Mouse (Mus musculus) neural tube, embryonic 11.5 days (tissue): Measurements from ENCODE around the gene Rap1b. TPM values are rescaled to one million over a fixed set of nuclear protein-coding genes. Genes with fewer than 3 reads are reported as not detected.

Experiments used
- ATAC-seq: fragments of 200-750 bp; cut with Nextera tagmentation; 2 replicates; pipeline ENCODE4 v1.8.0; 2017; ENCODE audit warnings: moderate number of reproducible peaks, mild to moderate bottlenecking, moderate TSS enrichment, moderate library complexity; ENCODE audit not compliant: insufficient read depth, low FRiP score, low TSS enrichment
- DNase-seq: peaks from one replicate; pipeline ENCODE4 v3.0.0-alpha.2; 2015; ENCODE audit warnings: low spot score
- H3K27ac ChIP-seq: fragments of 300-500 bp; sonication (generic); 2 replicates; pipeline ENCODE4 v1.5.1; 2014; ENCODE audit warnings: low read depth, mild to moderate bottlenecking, low read length
- H3K27me3 ChIP-seq: fragments of 300-500 bp; sonication (generic); 2 replicates; pipeline ENCODE4 v1.6.1; 2014; ENCODE audit warnings: mild to moderate bottlenecking, low read length, mixed read lengths; ENCODE audit not compliant: control insufficient read depth, insufficient read depth
- H3K36me3 ChIP-seq: fragments of 300-500 bp; sonication (generic); 2 replicates; pipeline ENCODE4 v1.6.1; 2014; ENCODE audit warnings: mild to moderate bottlenecking, low read length, moderate library complexity, mixed read lengths; ENCODE audit not compliant: control insufficient read depth, insufficient read depth
- H3K4me1 ChIP-seq: fragments of 300-500 bp; sonication (generic); 2 replicates; pipeline ENCODE4 v1.6.1; 2014; ENCODE audit warnings: low read length, mixed read lengths; ENCODE audit not compliant: control insufficient read depth, insufficient read depth
- H3K4me2 ChIP-seq: fragments of 300-500 bp; sonication (generic); 2 replicates; pipeline ENCODE4 v1.6.1; 2014; ENCODE audit warnings: low read depth, mild to moderate bottlenecking, moderate library complexity
- H3K4me3 ChIP-seq: fragments of 300-500 bp; sonication (generic); 2 replicates; pipeline ENCODE4 v1.5.1; 2014; ENCODE audit warnings: low read depth, low read length
- H3K9ac ChIP-seq: fragments of 300-500 bp; sonication (generic); 2 replicates; pipeline ENCODE4 v1.6.1; 2014; ENCODE audit warnings: mild to moderate bottlenecking, low read length
- H3K9me3 ChIP-seq: fragments of 300-500 bp; sonication (generic); 2 replicates; pipeline ENCODE4 v1.6.1; 2016; ENCODE audit warnings: low read length; ENCODE audit not compliant: control insufficient read depth
- WGBS: fragments of 180-500 bp; shearing (Covaris S2); extraction: QIAGEN DNeasy Blood & Tissue Kit; methylation state at CpG from one replicate; pipeline ENCODE4 v1.1.7; 2014; 5-methylcytosine and 5-hydroxymethylcytosine counted together
- polyA plus RNA-seq: library from polyadenylated mRNA; unstranded; fragments of >200 nt; fragmentation: Nextera tagmentation; extraction: Ambion mirVana; gene quantifications from 2 replicates; pipeline ENCODE4 v1.2.1, GENCODE M21; 2014

The Rap1b gene
- polyA plus RNA-seq, 1 experiment from 2014 or later, result 183 TPM

GRCm38 (mm10) chr10:117776281-117777102 lies 69.3 kb downstream of the Rap1b start:
- H3K36me3 ChIP-seq, result peaks cover 27% of the 10 kb centered on the region

DNA sequence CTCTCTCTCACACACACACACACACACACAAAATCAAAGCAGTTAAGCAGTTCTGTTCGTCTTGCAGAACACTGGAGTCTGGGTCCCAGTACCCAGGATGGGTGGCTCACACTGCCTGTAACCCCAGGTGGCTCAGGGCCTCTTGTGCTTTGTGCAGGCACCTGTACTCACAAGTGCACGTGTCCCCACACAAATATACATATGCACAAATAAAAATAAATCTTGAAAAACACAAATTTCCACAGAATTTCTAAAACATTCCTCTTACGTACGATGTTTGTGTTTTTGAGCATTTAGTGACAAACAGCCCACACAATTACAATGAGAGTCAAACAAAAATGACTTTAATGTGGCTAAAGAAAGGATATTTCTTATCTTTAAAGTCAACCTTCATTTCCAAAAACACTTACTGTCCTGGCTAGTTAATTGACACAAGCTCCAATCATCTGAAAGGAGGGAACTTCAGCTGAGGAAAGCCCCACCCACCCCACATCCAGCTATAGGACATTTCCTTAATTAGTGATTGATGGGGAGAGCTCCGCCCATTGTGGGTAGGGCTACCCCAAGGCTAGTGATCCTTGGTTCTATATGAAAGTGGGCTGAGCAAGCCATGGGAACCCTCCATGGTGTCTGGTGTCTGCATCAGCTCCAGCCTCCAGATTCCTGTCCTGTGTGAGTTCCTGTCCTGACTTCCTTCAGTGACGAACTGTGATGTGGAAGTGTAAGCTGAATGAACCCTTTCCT lies 70.3 kb downstream of the Rap1b start:
- Histone ChIP-seq H3K27me3 (no peaks in the 10 kb centered on the region), H3K9ac (no peak overlapping the region), H3K4me2 (no peak overlapping the region), H3K36me3 (peaks cover 24% of the 10 kb centered on the region), H3K9me3 (no peaks in the 10 kb centered on the region), H3K27ac (no peak overlapping the region), H3K4me1 (no peaks in the 10 kb centered on the region), H3K4me3 (no peak overlapping the region)
- DNase-seq (no peak), ATAC-seq (no peak)
- 95% methylated on average over 6 of the region's 6 CpGs for WGBS

More at GRCm38 (mm10) chr10:117776281-117777102, 69.3 kb downstream of the Rap1b start:
- Histone ChIP-seq H3K27me3 (no peaks in the 10 kb centered on the region), H3K9me3 (no peaks in the 10 kb centered on the region), H3K27ac (no peak overlapping the region), H3K9ac (no peak overlapping the region), H3K4me2 (no peak overlapping the region), H3K4me3 (no peak overlapping the region), H3K4me1 (no peaks in the 10 kb centered on the region)
- WGBS, result 93% methylated on average over 12 of the region's 12 CpGs
- ATAC-seq (no peak), DNase-seq (no peak)

GRCm38 (mm10) chr10:117774817-117775120 lies 71.1 kb downstream of the Rap1b start:
- Histone ChIP-seq H3K9ac (no peak overlapping the region), H3K4me1 (no peaks in the 10 kb centered on the region), H3K36me3 (peaks cover 27% of the 10 kb centered on the region), H3K4me2 (no peak overlapping the region), H3K27me3 (no peaks in the 10 kb centered on the region), H3K9me3 (no peaks in the 10 kb centered on the region), H3K27ac (no peak overlapping the region), H3K4me3 (no peak overlapping the region)
- 92% methylated on average over 1 of the region's 1 CpGs for WGBS
- DNase-seq, result no peak
- no peak for ATAC-seq

GRCm38 (mm10) chr10:117774011-117774816 lies 71.6 kb downstream of the Rap1b start:
- WGBS, result 95% methylated on average over 22 of the region's 22 CpGs
- no peak overlapping the region for H3K27ac ChIP-seq
- H3K4me1 ChIP-seq, result no peaks in the 10 kb centered on the region
- ATAC-seq (no peak), DNase-seq (no peak)
- H3K9me3 ChIP-seq, result no peaks in the 10 kb centered on the region
- H3K4me2 ChIP-seq, result no peak overlapping the region
- no peaks in the 10 kb centered on the region for H3K27me3 ChIP-seq
- H3K36me3 ChIP-seq, result peaks cover 27% of the 10 kb centered on the region
- H3K9ac ChIP-seq, result no peak overlapping the region
- no peak overlapping the region for H3K4me3 ChIP-seq

DNA sequence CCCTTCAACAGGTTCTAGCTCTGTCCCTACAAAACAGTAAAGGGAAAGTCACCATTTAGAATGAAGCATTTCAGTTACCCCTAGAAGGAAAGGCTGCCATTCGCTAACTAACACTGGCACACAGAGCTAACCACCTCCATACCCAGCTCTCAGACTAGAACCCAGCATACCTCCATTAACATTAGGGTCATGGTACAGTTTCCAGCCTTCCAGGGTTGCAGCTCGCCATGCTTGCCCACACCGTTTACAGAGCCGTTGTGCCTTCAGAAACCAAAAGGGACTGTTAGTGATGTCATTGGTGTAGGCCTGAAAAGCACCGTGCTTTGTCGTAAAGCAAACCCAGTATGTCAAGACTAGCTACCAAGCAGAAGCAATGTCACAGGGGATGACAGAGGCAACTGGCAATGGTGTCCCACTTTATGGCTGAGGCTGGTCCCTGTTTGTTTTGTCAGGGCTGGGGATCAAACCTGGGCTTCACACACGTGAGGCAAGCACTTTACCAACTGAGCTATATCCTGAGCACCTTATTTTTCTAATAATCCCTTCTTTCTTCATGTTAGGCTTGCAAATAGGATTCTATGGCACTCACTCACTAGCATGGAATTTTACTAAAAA lies 72.6 kb downstream of the Rap1b start:
- no peak for DNase-seq
- H3K9ac ChIP-seq, result no peak overlapping the region
- no peaks in the 10 kb centered on the region for H3K9me3 ChIP-seq
- H3K4me3 ChIP-seq, result no peak overlapping the region
- no peak overlapping the region for H3K27ac ChIP-seq
- ATAC-seq, result no peak
- no peak overlapping the region for H3K4me2 ChIP-seq
- H3K36me3 ChIP-seq, result peaks cover 24% of the 10 kb centered on the region
- H3K27me3 ChIP-seq, result no peaks in the 10 kb centered on the region
- 95% methylated on average over 7 of the region's 7 CpGs for WGBS
- H3K4me1 ChIP-seq, result no peaks in the 10 kb centered on the region

DNA sequence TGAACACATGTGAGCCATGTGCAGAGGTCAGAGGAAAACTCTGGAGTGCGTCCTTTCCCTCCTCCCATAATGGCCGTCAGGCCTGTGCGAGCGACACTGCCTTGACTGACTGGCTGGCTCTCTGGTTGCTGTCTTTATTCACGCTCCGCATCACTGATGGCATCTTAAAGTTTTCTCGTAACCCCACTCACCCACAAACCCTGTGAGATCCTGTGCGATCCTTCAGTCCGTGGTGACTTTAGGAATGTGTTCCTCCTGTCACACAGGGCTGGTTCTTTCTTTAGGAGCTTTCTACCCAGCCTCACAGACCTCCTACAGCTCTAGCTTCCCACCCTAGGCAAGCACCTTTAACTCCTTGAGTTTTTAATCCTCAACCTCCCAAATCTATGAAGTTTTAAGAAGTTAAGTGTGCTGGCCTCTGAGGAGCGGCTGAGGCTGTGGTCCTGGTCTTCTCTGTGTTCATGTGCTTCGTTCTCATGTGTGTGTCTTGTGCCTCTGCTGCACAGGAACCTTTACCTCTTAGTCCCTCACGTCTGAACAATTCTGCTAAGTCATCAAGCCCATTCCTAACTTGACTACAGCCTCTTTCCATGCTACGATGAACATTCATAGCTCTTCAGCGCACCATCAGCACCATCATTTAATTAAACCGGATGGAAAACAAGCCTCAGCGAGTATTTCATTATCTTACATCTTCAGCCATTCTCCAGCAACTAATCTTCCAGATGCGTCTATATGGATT lies 73.3 kb downstream of the Rap1b start:
- no peaks in the 10 kb centered on the region for H3K27me3 ChIP-seq
- H3K36me3 ChIP-seq, result peaks cover 27% of the 10 kb centered on the region
- H3K9me3 ChIP-seq, result no peaks in the 10 kb centered on the region
- H3K4me2 ChIP-seq, result no peak overlapping the region
- H3K27ac ChIP-seq, result no peak overlapping the region
- WGBS, result 91% methylated on average over 17 of the region's 17 CpGs
- H3K4me1 ChIP-seq, result no peaks in the 10 kb centered on the region
- H3K4me3 ChIP-seq, result no peak overlapping the region
- ATAC-seq, result no peak
- H3K9ac ChIP-seq, result no peak overlapping the region
- DNase-seq, result no peak

- DNase-seq, result no peak
- H3K27ac ChIP-seq, result no peak overlapping the region
- no peak for ATAC-seq
- 95% methylated on average over 10 of the region's 10 CpGs for whole genome bisulfite sequencing
- H3K9me3 ChIP-seq, result no peaks in the 10 kb centered on the region
- H3K36me3 ChIP-seq, result peaks cover 23% of the 10 kb centered on the region
- H3K9ac ChIP-seq, result no peak overlapping the region
- H3K27me3 ChIP-seq, result no peaks in the 10 kb centered on the region
- H3K4me3 ChIP-seq, result no peak overlapping the region
- no peaks in the 10 kb centered on the region for H3K4me1 ChIP-seq
- no peak overlapping the region for H3K4me2 ChIP-seq
These were observed 74.7 kb downstream of the Rap1b start for GRCm38 (mm10) chr10:117771131-117771510.
